Mouse (Mus musculus) neural tube, embryonic 10.5 days (tissue): ENCODE measurements around the gene Olfr1454.

ENCODE experiments used
- DNase-seq: peaks from one replicate; pipeline ENCODE4 v3.0.0-alpha.2; 2017; ENCODE audit warnings: low spot score; ENCODE audit errors: extremely low spot score

Olfr1454 gene

GRCm38 (mm10) chr19:13060310-13060709, at the start of gene Olfr1454:
Gene Olfr1454 (plus strand): TSS chr19:13060610.
- no peak for DNase-seq

GRCm38 (mm10) chr19:13028227-13028626, 32.2 kb upstream of the Olfr1454 start, which contains the start of gene Olfr1453:
Gene Olfr1453 (minus strand): TSS chr19:13028327.
- DNase-seq: no peak

GRCm38 (mm10) chr19:13093908-13094307, 33.5 kb downstream of the Olfr1454 start:
- DNase-seq: no peak

- DNase-seq: no peak
Measured at GRCm38 (mm10) chr19:13097791-13098190, 37.4 kb downstream of the Olfr1454 start, which contains the start of gene Olfr1457. Gene Olfr1457 (minus strand): TSS chr19:13097891.

GRCm38 (mm10) chr19:13106675-13107074, 46.3 kb downstream of the Olfr1454 start, which contains the start of gene Olfr1458:
Gene Olfr1458 (minus strand): TSS chr19:13106775.
- DNase-seq: no peak
